Mouse (Mus musculus): Measurements from ENCODE around the gene Psma5. TPM values are rescaled to one million over a fixed set of nuclear protein-coding genes. Genes with fewer than 3 reads are reported as not detected.
"Not testable (repeated sequence)": the region's sequence is repeated elsewhere in the genome, so short reads cannot be mapped to it uniquely, and the experiment has no call there.

The Psma5 gene
- total RNA-seq (2022), result 10 to 100 TPM; 85.1 to 96.1 (median 89.0) TPM

DNA sequence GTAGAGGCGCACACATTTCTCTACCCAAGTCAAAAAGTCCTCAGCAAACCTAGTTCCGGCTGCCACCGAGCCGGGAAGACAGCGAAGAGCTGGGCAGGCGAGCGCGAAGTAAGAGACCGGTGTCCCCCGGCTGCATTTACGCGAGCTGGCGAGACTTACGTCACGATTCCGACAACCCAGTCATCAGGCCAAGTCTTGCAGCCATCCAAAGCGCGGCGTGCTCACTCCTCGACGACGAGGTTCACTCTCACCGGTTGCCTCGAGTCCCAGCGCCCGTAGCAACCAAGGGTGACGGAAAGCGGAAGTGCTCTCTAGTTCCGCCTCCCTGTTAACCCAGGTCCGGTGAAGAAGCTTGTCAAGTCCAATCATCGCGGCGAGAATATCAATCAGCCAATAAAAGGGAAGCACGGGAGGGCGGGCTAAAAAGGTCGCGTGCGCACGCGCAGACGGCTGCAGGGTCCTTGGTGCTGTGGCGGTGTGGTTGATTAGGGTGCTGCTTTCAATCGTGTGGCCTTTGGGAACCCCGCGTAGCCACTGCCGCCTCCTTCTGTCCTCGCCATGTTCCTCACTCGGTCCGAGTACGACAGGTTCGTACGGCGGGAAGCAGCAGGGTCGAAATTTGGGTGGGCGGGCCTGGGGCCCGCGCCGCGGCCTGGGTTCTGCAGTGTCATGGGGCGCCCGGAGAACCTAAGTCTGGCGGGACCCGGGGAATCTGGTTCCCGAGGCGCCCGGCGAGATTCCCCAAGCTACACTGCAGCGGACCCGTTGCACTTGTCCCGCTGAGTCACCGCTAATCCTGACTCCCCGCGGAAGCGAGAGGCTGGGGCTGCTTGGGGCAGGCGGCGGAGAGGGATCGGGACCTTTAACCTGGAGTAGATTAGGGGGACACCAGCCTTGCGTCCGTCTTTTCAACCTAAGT, at the start of gene Psma5:
Psma5 (plus strand) TSS at position 208 of the 919 bp plus-strand sequence.
- peak; percentile 96 for DNase-seq

DNA sequence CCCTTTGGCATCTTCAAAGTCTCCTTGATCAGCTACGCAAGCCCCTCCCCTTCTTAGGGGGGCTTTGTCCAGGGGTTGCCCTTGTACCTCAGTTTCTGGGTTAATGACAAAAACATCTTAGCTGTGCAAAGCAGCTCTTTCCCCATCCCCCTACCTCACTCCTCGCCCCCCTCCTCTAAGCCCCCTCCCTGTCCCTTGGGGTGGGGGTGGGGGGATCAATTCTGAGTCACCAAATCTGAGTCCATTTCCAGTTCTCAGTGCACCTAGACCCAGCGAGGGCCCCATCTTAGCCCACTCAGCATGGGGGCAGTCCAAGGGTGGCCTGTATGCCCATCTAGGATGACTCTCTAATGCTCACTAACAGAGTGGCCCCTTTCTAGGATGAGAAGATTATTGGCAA, 47.7 kb upstream of the Psma5 start:
- no peak for DNase-seq

- DNase-seq, result no peak
Measured at GRCm38 (mm10) chr3:108209536-108209935, 47.2 kb upstream of the Psma5 start.

DNA sequence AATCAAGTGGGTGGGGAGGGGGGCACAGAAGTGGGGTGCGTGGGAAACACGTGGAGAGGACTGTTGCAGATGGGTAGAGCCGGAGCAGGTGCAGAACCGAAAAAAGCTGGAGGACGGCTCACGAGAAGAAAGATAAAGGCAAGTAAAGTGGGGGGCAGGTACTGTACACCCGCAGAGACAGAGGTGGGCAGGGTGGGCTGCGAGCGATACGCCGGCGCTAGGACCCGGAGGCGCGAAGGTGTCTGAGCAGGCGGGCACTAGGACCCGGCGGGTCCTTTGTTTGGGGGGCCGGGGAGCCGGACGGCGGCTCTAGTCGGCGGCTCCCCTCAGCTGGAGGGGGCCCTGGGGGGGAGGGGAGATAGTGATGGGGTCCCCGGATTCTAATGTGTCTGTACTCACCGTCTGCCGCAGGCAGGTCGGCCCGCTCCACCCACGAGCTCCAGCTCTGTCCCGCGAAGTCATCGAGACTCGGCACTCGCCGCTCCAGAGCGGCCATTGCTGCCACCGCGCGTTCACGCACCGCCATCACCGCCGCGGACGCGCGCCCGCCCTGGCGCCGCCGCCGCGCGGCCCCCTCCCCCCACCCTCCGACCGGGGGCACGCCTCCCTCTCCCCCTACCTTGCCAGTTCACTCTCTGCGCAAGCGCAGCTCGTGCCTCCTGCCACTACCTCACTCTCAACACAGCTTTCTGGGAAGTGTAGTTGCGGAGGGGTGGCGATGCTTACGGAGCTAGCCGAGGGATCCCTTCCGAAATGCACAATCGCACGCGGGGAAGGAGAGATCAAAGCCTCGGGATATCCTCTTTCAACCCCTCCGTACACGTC, 46.6 kb upstream of the Psma5 start:
- DNase-seq, result peak; percentile 92

- no peak for DNase-seq
Measured at GRCm38 (mm10) chr3:108210771-108211139, 46.0 kb upstream of the Psma5 start, which contains the start of gene Atxn7l2. TSS of gene Atxn7l2 (minus strand) at chr3:108210934.

GRCm38 (mm10) chr3:108211845-108212244, 44.9 kb upstream of the Psma5 start:
- no peak for DNase-seq

DNA sequence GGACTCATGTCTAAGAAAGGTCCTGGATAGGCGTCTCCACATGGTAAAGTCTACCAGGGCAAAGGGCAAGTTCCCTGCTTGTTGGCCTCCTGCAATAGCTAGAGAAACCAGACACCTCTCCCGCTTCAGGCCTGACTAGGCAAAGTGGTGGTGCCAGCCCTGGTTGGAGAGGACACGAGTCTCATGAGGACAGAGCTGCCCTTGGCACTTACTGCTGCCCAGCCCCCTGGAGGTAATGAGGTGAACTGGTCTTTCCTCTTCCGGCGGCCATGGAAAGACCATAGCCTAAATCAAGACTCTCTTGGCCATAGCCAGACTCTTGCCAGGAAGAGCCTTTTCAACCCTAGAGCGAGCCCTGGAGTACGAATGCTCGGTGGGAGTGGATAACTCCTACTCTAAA, 44.3 kb upstream of the Psma5 start:
- DNase-seq, result no peak

GRCm38 (mm10) chr3:108214734-108215133, 42.0 kb upstream of the Psma5 start:
- DNase-seq, result no peak

DNA sequence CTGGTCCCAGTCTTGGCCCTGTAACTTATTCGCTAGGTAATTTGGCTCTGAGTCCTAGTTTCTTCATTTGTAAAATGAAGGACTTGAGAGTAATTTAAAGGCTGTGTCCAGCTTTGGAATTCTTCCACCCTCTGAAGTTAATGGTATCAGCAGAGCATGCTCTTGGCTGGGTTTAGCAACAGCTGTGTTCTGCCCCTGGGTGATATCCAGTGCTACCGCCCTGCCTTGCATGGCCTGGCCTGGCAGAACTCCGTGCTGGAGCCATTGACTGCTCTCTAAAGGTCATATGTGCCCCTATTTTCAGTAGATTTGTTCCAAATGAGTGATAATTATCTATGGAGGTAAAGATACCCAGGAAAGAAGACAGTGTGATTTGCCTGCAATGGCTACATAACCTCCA, 36.1 kb upstream of the Psma5 start:
- DNase-seq, result no peak

DNA sequence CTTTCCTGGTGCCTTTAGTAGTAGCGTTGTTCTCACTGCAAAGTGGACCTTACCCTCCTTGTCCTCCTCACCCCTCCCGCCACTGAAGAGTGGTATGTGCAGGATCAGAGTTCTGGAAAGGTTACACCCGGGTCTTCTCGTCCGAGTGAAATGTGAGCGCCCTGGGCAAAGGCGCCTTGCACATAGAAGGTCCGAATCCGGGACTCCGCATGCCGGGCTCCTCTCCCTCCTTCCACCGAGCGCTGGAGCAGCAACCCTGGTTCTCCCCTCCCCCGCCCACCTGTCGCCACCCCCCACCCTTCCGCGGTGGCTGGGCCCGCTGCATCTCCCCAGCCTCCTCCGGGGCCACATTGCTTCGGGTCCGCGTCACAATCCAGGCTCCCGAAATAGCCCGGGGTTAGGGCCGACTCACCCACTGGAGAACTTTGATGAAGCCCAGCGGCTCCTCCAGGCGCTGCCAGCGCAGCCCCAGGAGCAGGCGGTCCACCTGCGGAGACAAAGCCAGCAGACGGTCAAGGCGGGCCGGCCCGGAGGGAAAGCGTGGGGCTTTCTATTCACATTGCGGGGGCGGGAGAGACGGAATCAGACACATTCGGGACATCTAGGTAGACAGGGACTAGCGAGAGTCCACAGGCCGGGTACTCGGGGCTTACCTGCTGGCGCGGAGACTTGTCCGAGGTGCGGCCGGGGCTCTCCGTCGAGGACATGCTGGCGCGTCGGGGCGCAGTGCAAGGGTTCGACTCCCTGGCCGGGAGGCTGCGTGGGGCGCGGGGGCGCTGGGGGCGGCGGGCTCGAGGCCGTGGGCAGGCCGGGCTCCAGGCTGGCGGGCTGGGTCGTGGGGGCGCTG, 30.8 kb upstream of the Psma5 start:
- no peak for DNase-seq

DNA sequence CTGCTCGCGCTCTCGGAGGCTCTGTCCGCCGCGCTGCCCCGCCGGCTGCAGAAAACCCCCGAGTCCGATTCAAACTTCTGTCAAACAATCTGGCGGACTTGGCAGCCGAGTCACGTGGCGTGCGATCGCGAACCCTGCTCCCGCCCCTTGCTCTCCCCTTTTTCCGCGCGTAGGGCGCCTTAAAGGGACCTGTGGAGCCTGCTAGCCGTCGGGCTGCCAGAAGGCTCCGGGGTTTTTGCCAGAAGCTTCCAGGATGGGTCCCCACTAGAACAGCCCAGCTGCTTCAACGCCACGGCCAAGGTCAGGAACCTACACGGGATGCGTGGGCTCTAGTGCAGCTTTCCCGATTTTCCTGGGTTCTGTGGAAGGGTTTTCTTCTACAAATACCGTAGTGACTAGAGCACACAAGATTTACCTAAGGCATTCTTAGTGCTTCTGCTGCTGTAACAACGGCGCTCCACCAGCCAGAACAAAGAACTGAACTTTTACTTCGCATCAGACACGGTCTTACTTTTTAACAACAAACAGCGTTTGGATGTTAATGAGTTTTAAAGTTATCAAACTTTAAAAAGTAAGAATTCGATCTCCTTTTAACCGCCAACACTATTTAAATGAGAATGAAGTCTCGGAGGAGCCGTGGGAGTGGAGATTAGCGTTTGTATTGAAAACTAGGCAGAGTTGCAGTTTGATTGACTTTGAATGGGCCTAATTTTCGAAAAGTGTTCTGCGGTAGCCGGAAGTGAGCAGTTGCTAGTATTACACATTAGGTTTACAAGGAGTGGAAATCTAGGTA, 30.0 kb upstream of the Psma5 start, which contains the start of gene Sypl2:
Sypl2 (minus strand) TSS at position 91 of the 793 bp plus-strand sequence.
- peak; percentile 23 for DNase-seq

- no peak for DNase-seq
Measured at GRCm38 (mm10) chr3:108227521-108227920, 29.2 kb upstream of the Psma5 start.

DNA sequence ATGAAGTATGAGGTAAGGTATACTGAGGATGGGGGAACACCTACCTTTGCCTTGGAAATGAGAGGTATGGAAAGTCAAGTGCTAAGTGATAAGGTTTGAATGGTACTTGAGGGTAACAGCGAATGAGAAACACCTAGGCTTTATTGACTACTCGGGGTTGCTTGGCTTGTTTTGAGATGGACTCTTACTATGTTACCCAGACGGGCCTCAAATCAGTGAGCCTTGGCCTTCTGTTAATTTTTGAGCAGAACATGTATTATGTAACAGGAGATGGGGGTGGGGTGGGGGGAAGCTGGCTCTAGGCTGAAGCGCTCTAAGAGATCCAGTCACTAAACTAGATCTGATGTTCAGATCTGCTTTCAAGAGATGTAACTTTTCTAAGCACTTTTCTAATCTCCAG, 25.1 kb upstream of the Psma5 start:
- no peak for DNase-seq

GRCm38 (mm10) chr3:108237474-108238102, 19.1 kb upstream of the Psma5 start:
- DNase-seq, result not testable (repeated sequence)

- DNase-seq, result no peak
Measured at GRCm38 (mm10) chr3:108241243-108241839, 15.4 kb upstream of the Psma5 start.

DNA sequence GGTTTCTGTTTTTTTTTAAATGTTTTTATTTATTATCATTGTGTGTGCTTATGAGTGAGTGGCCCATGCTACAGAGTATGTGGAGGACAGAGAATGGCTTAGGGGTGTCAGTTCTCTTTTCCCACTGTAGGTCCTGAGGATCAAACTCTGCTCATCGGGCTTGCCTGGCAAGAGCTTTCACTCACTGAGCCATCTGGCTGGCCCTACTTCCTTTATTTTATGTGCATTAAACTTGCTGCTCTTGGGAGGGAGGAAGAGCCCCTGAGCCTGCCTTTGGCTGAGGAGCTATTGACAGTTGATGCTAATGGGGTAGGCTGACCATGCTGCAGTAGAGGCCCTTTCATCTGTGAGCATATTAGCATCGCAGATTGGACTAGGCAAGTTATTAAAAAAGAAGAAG, 9.9 kb upstream of the Psma5 start:
- DNase-seq, result no peak

DNA sequence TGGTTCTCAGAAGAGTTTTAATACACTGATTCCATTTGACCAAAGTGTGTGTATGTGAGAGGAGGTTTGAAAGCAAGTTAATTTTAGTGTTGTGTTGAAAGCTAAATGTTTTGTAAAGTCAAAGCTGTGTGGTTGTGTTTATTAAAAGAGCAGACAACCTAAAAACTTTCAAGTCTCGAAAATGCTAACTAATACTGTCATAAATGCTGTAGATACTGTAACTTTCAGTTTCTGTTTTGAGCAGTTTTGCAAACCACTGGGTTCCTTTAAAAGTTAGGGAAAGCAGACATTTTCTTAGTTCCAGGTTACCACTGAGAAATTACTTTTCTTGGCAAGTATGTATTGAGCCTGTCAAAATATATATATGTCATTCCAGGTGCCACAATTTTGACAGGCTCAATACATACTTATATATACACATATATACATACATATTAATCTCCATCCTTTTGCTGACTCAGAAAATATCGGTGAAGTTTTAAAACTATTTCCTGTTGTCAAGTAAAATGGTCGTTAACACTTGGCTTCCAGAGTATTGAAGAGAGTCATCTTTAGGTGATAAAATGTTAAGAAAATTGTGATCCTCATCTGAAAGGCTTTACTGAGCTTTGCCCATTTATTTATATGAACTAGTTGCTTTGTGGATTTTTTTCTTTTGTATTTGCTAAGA, 1.2 kb downstream of the Psma5 start:
- DNase-seq, result no peak

GRCm38 (mm10) chr3:108259319-108259718, 2.6 kb downstream of the Psma5 start:
- no peak for DNase-seq

DNA sequence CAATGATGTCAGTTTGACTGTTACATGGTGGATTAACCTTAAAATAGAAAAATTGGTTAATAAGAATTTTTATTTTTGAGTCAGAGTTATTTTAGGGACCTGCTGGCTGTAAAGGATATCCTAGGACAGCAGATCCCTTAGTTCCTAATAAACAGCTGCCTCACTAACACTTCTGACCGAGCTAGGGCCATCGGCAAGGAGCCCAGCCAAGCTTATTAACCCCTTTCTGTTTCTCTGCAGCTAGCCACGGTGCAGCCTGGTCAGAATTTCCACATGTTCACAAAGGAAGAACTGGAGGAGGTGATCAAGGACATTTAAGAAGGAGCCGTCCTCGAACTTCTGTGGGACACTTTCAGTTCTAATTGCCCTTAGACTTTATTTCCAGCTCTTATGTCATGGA, 22.8 kb downstream of the Psma5 start:
- DNase-seq, result not testable (repeated sequence)
